Comparison of ENCODE assay signal across 7 mouse cellular contexts in the genomic region with DNA sequence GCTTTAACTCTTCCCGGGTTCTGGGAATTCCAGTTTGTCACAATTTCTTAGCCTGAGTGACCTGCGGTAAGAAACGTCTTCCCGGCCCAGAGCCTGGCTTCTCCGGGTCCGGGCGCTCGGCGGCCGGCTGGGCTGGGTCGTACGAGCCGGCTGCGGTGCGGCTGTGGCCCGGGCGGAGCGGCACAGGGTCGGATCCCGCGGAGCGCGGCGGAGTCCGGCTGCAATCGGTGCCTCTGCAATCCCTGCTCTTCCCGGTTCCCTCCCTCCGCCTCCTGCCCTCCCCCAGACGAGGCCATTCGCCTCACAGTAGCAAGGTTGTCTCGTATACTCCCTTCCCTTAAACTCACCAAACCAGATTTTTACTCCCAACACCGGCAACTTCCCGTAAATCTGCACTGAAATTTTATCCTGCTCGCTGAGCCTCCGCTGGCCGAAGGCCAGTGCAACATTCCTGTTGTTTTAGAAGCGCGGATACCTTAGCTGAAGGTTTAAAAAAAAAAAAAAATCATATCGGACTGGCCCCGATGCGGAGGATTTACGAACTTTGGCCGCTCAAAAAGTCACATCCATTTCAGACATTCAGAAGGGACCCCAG. TPM values are rescaled to one million over a fixed set of nuclear protein-coding genes. Genes with fewer than 3 reads are reported as not detected.
DNase-seq lines count a peak whose midpoint lies in the region; ATAC-seq lines count a peak whose summit lies in the region.

No protein-coding gene starts in this region.

- peak; percentile 63; the same call in 1 of the 2 replicates for ATAC-seq in forebrain, embryonic 14.5 days
- 0 out of 2 replicates have a peak, but pooled peaks have one; percentile 41 for ATAC-seq in megakaryocyte-erythroid progenitor cell, adult 5-6 weeks (replicated peaks; ENCODE audit: low FRiP score, low TSS enrichment, poor library complexity, severe bottlenecking)
- peak; percentile 88 for ATAC-seq in stomach, embryonic 14.5 days (ENCODE audit: insufficient number of reproducible peaks, insufficient read depth, low FRiP score, low read depth)

- H3K4me3 ChIP-seq in forebrain, embryonic 14.5 days (ENCODE audit: low read depth, low read length) = peak overlapping the region; percentile 35
- H3K4me3 ChIP-seq in limb, embryonic 10.5 days = peak overlapping the region; percentile 60
- H3K4me3 ChIP-seq in stomach, embryonic 14.5 days (ENCODE audit: low read depth, low read length) = peak overlapping the region; percentile 52

- peak overlapping the region; percentile 49 for H3K9ac ChIP-seq in forebrain, embryonic 14.5 days (ENCODE audit: low read length)
- peak overlapping the region; percentile 46 for H3K9ac ChIP-seq in stomach, embryonic 14.5 days (replicated peaks; ENCODE audit: low read depth, low read length)

- peaks cover 6% of the 10 kb centered on the region for H3K4me1 ChIP-seq in forebrain, embryonic 14.5 days (ENCODE audit: control insufficient read depth, insufficient read depth, low read length)
- H3K4me1 ChIP-seq in limb, embryonic 10.5 days = peaks cover 21% of the 10 kb centered on the region
- H3K4me1 ChIP-seq in stomach, embryonic 14.5 days (ENCODE audit: control insufficient read depth, insufficient read depth, low read length) = 0 out of 2 replicates have a peak, but pooled peaks cover 3% of the 10 kb centered on the region

- DNase-seq in Muller cell, postnatal 12 days (ENCODE audit: inconsistent ontology term) = peak; percentile 75
- peak; percentile 32 for DNase-seq in brain, adult 2 months (ENCODE audit: low read depth, low spot score)
- DNase-seq in forebrain, embryonic 14.5 days (ENCODE audit: low spot score) = peak; percentile 36
- peak; percentile 59 for DNase-seq in heart, postnatal 4 days
- peak; percentile 77 for DNase-seq in limb, embryonic 10.5 days (ENCODE audit: low spot score)

- H3K9me3 ChIP-seq in forebrain, embryonic 14.5 days (replicated peaks; ENCODE audit: control insufficient read depth, low read length) = no peaks in the 10 kb centered on the region
- H3K9me3 ChIP-seq in limb, embryonic 10.5 days (replicated peaks) = no peaks in the 10 kb centered on the region
- H3K9me3 ChIP-seq in stomach, embryonic 14.5 days (ENCODE audit: control insufficient read depth, low read depth, low read length) = no peaks in the 10 kb centered on the region

- H3K27me3 ChIP-seq in forebrain, embryonic 14.5 days (replicated peaks; ENCODE audit: control insufficient read depth, insufficient read depth, low read length) = peaks cover 14% of the 10 kb centered on the region
- peaks cover 72% of the 10 kb centered on the region for H3K27me3 ChIP-seq in limb, embryonic 10.5 days (ENCODE audit: low read depth, poor library complexity, severe bottlenecking)
- peaks cover 7% of the 10 kb centered on the region; the same call in 1 of the 2 replicates for H3K27me3 ChIP-seq in stomach, embryonic 14.5 days (ENCODE audit: control insufficient read depth, insufficient read depth, low read length)

- under 1% methylated on average over 43 of the region's 43 CpGs for WGBS in forebrain, embryonic 14.5 days
- WGBS in limb, embryonic 10.5 days = under 1% methylated on average over 43 of the region's 43 CpGs
- WGBS in stomach, embryonic 14.5 days = under 1% methylated on average over 43 of the region's 43 CpGs

- no peaks in the 10 kb centered on the region for H3K36me3 ChIP-seq in forebrain, embryonic 14.5 days (ENCODE audit: control insufficient read depth, insufficient read depth, low read length)
- no peaks in the 10 kb centered on the region for H3K36me3 ChIP-seq in limb, embryonic 10.5 days
- H3K36me3 ChIP-seq in stomach, embryonic 14.5 days (ENCODE audit: control insufficient read depth, insufficient read depth, low read length) = no peaks in the 10 kb centered on the region

- peak overlapping the region; percentile 69 for H3K4me2 ChIP-seq in forebrain, embryonic 14.5 days (ENCODE audit: low read length)
- peak overlapping the region; percentile 87 for H3K4me2 ChIP-seq in stomach, embryonic 14.5 days (replicated peaks; ENCODE audit: low read depth, low read length)

- H3K27ac ChIP-seq in forebrain, embryonic 14.5 days (ENCODE audit: low read depth, low read length) = peak overlapping the region; percentile 60; the same call in 1 of the 2 replicates
- H3K27ac ChIP-seq in limb, embryonic 10.5 days = peak overlapping the region; percentile 50; the same call in 1 of the 2 replicates
- peak overlapping the region; percentile 94 for H3K27ac ChIP-seq in stomach, embryonic 14.5 days (ENCODE audit: low read length)

RNA-seq across cellular contexts. Expression of gene Rbm47, which starts 22.1 kb away (rescaled TPM):
- polyA plus RNA-seq in forebrain, embryonic 14.5 days (2014; fragmentation: Nextera tagmentation; extraction: Ambion mirVana) = 2.2 and 2.7 TPM in 2 replicates
- 1 to 10 TPM; 1.8 to 2.9 TPM for total RNA-seq in heart, postnatal 4 days (2021)
- 1.1 TPM in 2 replicates for polyA plus RNA-seq in limb, embryonic 10.5 days (2016; fragmentation: Nextera tagmentation; extraction: Ambion mirVana)
- total RNA-seq in megakaryocyte-erythroid progenitor cell, adult 5-6 weeks (2014; fragmentation: Nextera tagmentation) = 0.17 and 0.42 TPM in 2 replicates
- total RNA-seq in megakaryocyte-erythroid progenitor cell, adult 5-6 weeks (2017) = 0.61 TPM in 1 of 2 replicates, not detected in the other
- 51.1 and 53.2 TPM in 2 replicates for polyA plus RNA-seq in stomach, embryonic 14.5 days (2014; fragmentation: Nextera tagmentation; extraction: Ambion mirVana)

Comparison
In these comparisons a context has a peak if more than half of its experiments do, and no peak if none do; other contexts are left out.
1. Peak in every context shown above with its lines: DNase-seq, ATAC-seq, H3K4me3 ChIP-seq and H3K27ac ChIP-seq.
2. RNA of gene Rbm47, which starts 22.1 kb away (polyA plus RNA-seq): 51.1 to 53.2 TPM in stomach, embryonic 14.5 days; 2.2 to 2.7 TPM in forebrain, embryonic 14.5 days and 1.1 TPM in limb, embryonic 10.5 days; every median in the first group is over 10 times any median in the second.